ENCODE assay signal across 9 mouse cellular contexts in the genomic region with DNA sequence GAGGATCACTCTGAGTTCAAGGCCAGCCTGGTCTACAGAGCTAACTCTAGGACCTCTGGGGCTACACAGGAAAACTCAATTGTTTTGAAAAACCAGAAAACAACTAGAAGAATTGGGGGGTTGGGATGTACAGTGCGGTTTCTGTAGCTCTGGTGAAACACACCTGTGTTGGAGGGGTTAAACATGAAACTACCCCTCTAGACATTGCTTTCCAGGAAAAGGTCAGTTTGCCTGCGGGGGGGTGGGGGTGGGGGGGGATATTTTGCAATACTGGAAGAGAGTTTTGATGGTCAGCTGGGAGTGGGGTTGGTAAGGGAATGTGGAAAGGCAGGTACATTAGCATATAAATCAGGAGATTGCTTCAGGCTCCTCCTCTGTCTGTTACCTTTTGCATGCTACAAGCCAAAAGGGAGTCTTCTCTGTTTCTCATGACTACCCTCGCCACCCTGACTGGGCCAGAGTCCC. TPM values are rescaled to one million over a fixed set of nuclear protein-coding genes. Genes with fewer than 3 reads are reported as not detected.
A peak's percentile ranks its signal among the peaks of the same experiment; 100 is the strongest.
DNase-seq lines count a peak whose midpoint lies in the region; ATAC-seq and TF ChIP-seq lines count a peak whose summit lies in the region.
"Had no signal": no experiment of that assay in that cellular context is flagged by ENCODE, and none has a peak within 500 bp of the region (broad histone marks: within the 10 kb centered on the region; RNA-seq: fewer than 3 reads in every experiment).

No protein-coding gene starts in this region.

- no peaks in the 10 kb centered on the region for H3K9me3 ChIP-seq in forebrain, embryonic 11.5 days (ENCODE audit: control insufficient read depth, low read length)
- H3K9me3 ChIP-seq in forebrain, embryonic 14.5 days (replicated peaks; ENCODE audit: control insufficient read depth, low read length): no peaks in the 10 kb centered on the region
- no peaks in the 10 kb centered on the region for H3K9me3 ChIP-seq in liver, embryonic 12.5 days (replicated peaks)

- no peak overlapping the region for H3K9ac ChIP-seq in forebrain, embryonic 11.5 days (ENCODE audit: low read length)
- H3K9ac ChIP-seq in forebrain, embryonic 14.5 days (ENCODE audit: low read length): no peak overlapping the region
- H3K9ac ChIP-seq in liver, embryonic 12.5 days: peak overlapping the region; percentile 66

- H3K36me3 ChIP-seq in forebrain, embryonic 11.5 days (ENCODE audit: control insufficient read depth, insufficient read depth, low read length): no peaks in the 10 kb centered on the region
- no peaks in the 10 kb centered on the region for H3K36me3 ChIP-seq in forebrain, embryonic 14.5 days (ENCODE audit: control insufficient read depth, insufficient read depth, low read length)
- H3K36me3 ChIP-seq in testis, adult 2 months (ENCODE audit: control insufficient read depth, insufficient read depth, low read length): no peaks in the 10 kb centered on the region
- 0 out of 2 replicates have a peak, but pooled peaks cover 5% of the 10 kb centered on the region for H3K36me3 ChIP-seq in liver, embryonic 12.5 days

- no peaks in the 10 kb centered on the region for H3K27me3 ChIP-seq in forebrain, embryonic 11.5 days (ENCODE audit: control insufficient read depth, insufficient read depth, low read length)
- no peaks in the 10 kb centered on the region for H3K27me3 ChIP-seq in forebrain, embryonic 14.5 days (replicated peaks; ENCODE audit: control insufficient read depth, insufficient read depth, low read length)
- no peaks in the 10 kb centered on the region for H3K27me3 ChIP-seq in testis, adult 2 months (ENCODE audit: control insufficient read depth, insufficient read depth, low read length)
- 0 out of 2 replicates have a peak, but pooled peaks cover under 1% of the 10 kb centered on the region for H3K27me3 ChIP-seq in liver, embryonic 12.5 days (replicated peaks)

- peak overlapping the region; percentile 48; the same call in 1 of the 2 replicates for H3K4me2 ChIP-seq in forebrain, embryonic 11.5 days (ENCODE audit: low read depth, low read length, severe bottlenecking)
- H3K4me2 ChIP-seq in forebrain, embryonic 14.5 days (ENCODE audit: low read length): no peak overlapping the region
- H3K4me2 ChIP-seq in liver, embryonic 12.5 days: peak overlapping the region; percentile 89

- TF ChIP-seq POLR2A in testis, adult 2 months (IDR thresholded peaks at IDR 0.05; ENCODE audit: control insufficient read depth, low read depth, low read length): no peak

- TF ChIP-seq CTCF in testis, adult 2 months (IDR thresholded peaks at IDR 0.05; ENCODE audit: control insufficient read depth, insufficient read depth, insufficient replicate concordance, low read depth, low read length): no peak

- no peak for ATAC-seq in forebrain, embryonic 11.5 days (replicated peaks; ENCODE audit: low FRiP score)
- no peak for ATAC-seq in forebrain, embryonic 14.5 days
- ATAC-seq in liver, embryonic 12.5 days: no peak

- peaks cover 19% of the 10 kb centered on the region for H3K4me1 ChIP-seq in forebrain, embryonic 11.5 days (replicated peaks; ENCODE audit: control insufficient read depth, insufficient read depth, low read length)
- peaks cover 21% of the 10 kb centered on the region for H3K4me1 ChIP-seq in forebrain, embryonic 14.5 days (ENCODE audit: control insufficient read depth, insufficient read depth, low read length)
- H3K4me1 ChIP-seq in testis, adult 2 months (ENCODE audit: control insufficient read depth, insufficient read depth, low read length): peaks cover 14% of the 10 kb centered on the region
- peaks cover 70% of the 10 kb centered on the region for H3K4me1 ChIP-seq in liver, embryonic 12.5 days

- no peak overlapping the region for H3K27ac ChIP-seq in forebrain, embryonic 11.5 days (ENCODE audit: low read depth, low read length)
- no peak overlapping the region for H3K27ac ChIP-seq in forebrain, embryonic 14.5 days (ENCODE audit: low read depth, low read length)
- H3K27ac ChIP-seq in testis, adult 2 months (ENCODE audit: control insufficient read depth, insufficient read depth, low read depth, low read length): peak overlapping the region; percentile 62; the same call in 1 of the 2 replicates
- H3K27ac ChIP-seq in liver, embryonic 12.5 days: peak overlapping the region; percentile 97

- no peak for DNase-seq in forebrain, embryonic 11.5 days (ENCODE audit: low spot score)
- no peak for DNase-seq in forebrain, embryonic 14.5 days (ENCODE audit: low spot score)
- DNase-seq in testis, postnatal 14 days (ENCODE audit: low spot score): no peak
- peak; percentile 68 for DNase-seq in yolk sac, embryonic 10.5 days (ENCODE audit: low spot score)
- no peak for DNase-seq in gastrocnemius, postnatal 25 days
- no peak for DNase-seq in Muller cell, postnatal 12 days (ENCODE audit: inconsistent ontology term)

- WGBS in forebrain, embryonic 11.5 days: 55% methylated on average over 3 of the region's 3 CpGs
- WGBS in forebrain, embryonic 14.5 days: 66% methylated on average over 3 of the region's 3 CpGs
- 66% methylated on average over 3 of the region's 3 CpGs for WGBS in liver, embryonic 12.5 days (ENCODE audit: insufficient replicate concordance)

- no peak overlapping the region for H3K4me3 ChIP-seq in forebrain, embryonic 11.5 days (ENCODE audit: low read depth, low read length)
- no peak overlapping the region for H3K4me3 ChIP-seq in forebrain, embryonic 14.5 days (ENCODE audit: low read depth, low read length)
- peak overlapping the region; percentile 91 for H3K4me3 ChIP-seq in testis, adult 2 months (ENCODE audit: control insufficient read depth, low read depth, low read length)
- peak overlapping the region; percentile 49 for H3K4me3 ChIP-seq in liver, embryonic 12.5 days

RNA-seq across cellular contexts. Expression of a gene that starts 1.7 kb away (rescaled TPM):
- polyA plus RNA-seq in forebrain, embryonic 11.5 days (2014; fragmentation: Nextera tagmentation; extraction: Ambion mirVana): 105 and 116 TPM in 2 replicates
- 41.0 and 42.0 TPM in 2 replicates for polyA plus RNA-seq in forebrain, embryonic 14.5 days (2014; fragmentation: Nextera tagmentation; extraction: Ambion mirVana)
- 161 and 174 TPM in 2 replicates for polyA plus RNA-seq in testis, adult 2 months (2012; rRNA removed)
- polyA plus RNA-seq in liver, embryonic 12.5 days (2016; fragmentation: Nextera tagmentation; extraction: Ambion mirVana): 15.3 and 15.8 TPM in 2 replicates
- 10 to 100 TPM; 10.8 to 11.7 TPM for total RNA-seq in gastrocnemius, postnatal 25 days (2021)

RNA-seq across cellular contexts. Expression of a gene that starts 6.8 kb away (rescaled TPM):
- 0.92 and 0.95 TPM in 2 replicates for polyA plus RNA-seq in forebrain, embryonic 11.5 days (2014; fragmentation: Nextera tagmentation; extraction: Ambion mirVana)
- 0.46 and 0.56 TPM in 2 replicates for polyA plus RNA-seq in forebrain, embryonic 14.5 days (2014; fragmentation: Nextera tagmentation; extraction: Ambion mirVana)
- polyA plus RNA-seq in testis, adult 2 months (2012; rRNA removed): 2.0 and 2.1 TPM in 2 replicates
- polyA plus RNA-seq in liver, embryonic 12.5 days (2016; fragmentation: Nextera tagmentation; extraction: Ambion mirVana): 0.32 and 0.39 TPM in 2 replicates
- 1 to 10 TPM; 1.5 to 2.1 TPM for total RNA-seq in gastrocnemius, postnatal 25 days (2021)

RNA-seq across cellular contexts. Expression of a gene that starts 20.0 kb away (rescaled TPM):
- not detected in 2 replicates for polyA plus RNA-seq in forebrain, embryonic 11.5 days (2014; fragmentation: Nextera tagmentation; extraction: Ambion mirVana)
- not detected in 2 replicates for polyA plus RNA-seq in forebrain, embryonic 14.5 days (2014; fragmentation: Nextera tagmentation; extraction: Ambion mirVana)
- polyA plus RNA-seq in testis, adult 2 months (2012; rRNA removed): 0.45 and 0.53 TPM in 2 replicates
- polyA plus RNA-seq in liver, embryonic 12.5 days (2016; fragmentation: Nextera tagmentation; extraction: Ambion mirVana): not detected in 2 replicates
- not detected for total RNA-seq in gastrocnemius, postnatal 25 days (2021)
- total RNA-seq: layer of hippocampus, postnatal 14 days had no signal

RNA-seq across cellular contexts. Expression of a gene that starts 37.8 kb away (rescaled TPM):
- 93.3 and 99.7 TPM in 2 replicates for polyA plus RNA-seq in forebrain, embryonic 11.5 days (2014; fragmentation: Nextera tagmentation; extraction: Ambion mirVana)
- 49.5 and 51.1 TPM in 2 replicates for polyA plus RNA-seq in forebrain, embryonic 14.5 days (2014; fragmentation: Nextera tagmentation; extraction: Ambion mirVana)
- 5.6 and 6.6 TPM in 2 replicates for polyA plus RNA-seq in testis, adult 2 months (2012; rRNA removed)
- polyA plus RNA-seq in liver, embryonic 12.5 days (2016; fragmentation: Nextera tagmentation; extraction: Ambion mirVana): 34.8 and 40.1 TPM in 2 replicates
- 10 to 100 TPM; 17.2 to 17.6 TPM for total RNA-seq in gastrocnemius, postnatal 25 days (2021)

Comparison
In these comparisons a context has a peak if more than half of its experiments do, and no peak if none do; other contexts are left out.
1. H3K27ac ChIP-seq: peak in testis, adult 2 months (single experiment) and liver, embryonic 12.5 days (single experiment); none in forebrain, embryonic 11.5 days (single experiment) and forebrain, embryonic 14.5 days (single experiment).
2. H3K4me3 ChIP-seq: peak in testis, adult 2 months (single experiment) and liver, embryonic 12.5 days (single experiment); none in forebrain, embryonic 11.5 days (single experiment) and forebrain, embryonic 14.5 days (single experiment).